Mouse (Mus musculus): Measurements from ENCODE around the gene Cntfr.
"Not testable (repeated sequence)": the region's sequence is repeated elsewhere in the genome, so short reads cannot be mapped to it uniquely, and the experiment has no call there.

Cntfr gene

GRCm38 (mm10) chr4:41708192-41708745, 11.4 kb upstream of the Cntfr start:
- DNase-seq, result peak; percentile 55 to 64

GRCm38 (mm10) chr4:41707011-41707535, 10.2 kb upstream of the Cntfr start:
- peak; percentile 70 to 78 for DNase-seq

GRCm38 (mm10) chr4:41705922-41706754, 9.2 kb upstream of the Cntfr start:
- no peak for DNase-seq

GRCm38 (mm10) chr4:41704651-41705050, 7.8 kb upstream of the Cntfr start:
- no peak for DNase-seq

GRCm38 (mm10) chr4:41702226-41702625, 5.3 kb upstream of the Cntfr start:
- DNase-seq, result not testable (repeated sequence)

GRCm38 (mm10) chr4:41700224-41700623, 3.3 kb upstream of the Cntfr start:
- not testable (repeated sequence) for DNase-seq

- DNase-seq, result not testable (repeated sequence)
Measured at GRCm38 (mm10) chr4:41699783-41700182, 2.9 kb upstream of the Cntfr start, which contains the start of gene Il11ra1. Gene Il11ra1, plus strand, starts transcription at chr4:41699989.

- DNase-seq, result not testable (repeated sequence)
Measured at GRCm38 (mm10) chr4:41698421-41699016, 1.6 kb upstream of the Cntfr start.

- not testable (repeated sequence) for DNase-seq
Measured at GRCm38 (mm10) chr4:41696452-41696851, 437 bp downstream of the Cntfr start.

GRCm38 (mm10) chr4:41695800-41696199, 1.1 kb downstream of the Cntfr start:
- DNase-seq, result not testable (repeated sequence)

- not testable (repeated sequence) for DNase-seq
Measured at GRCm38 (mm10) chr4:41693511-41693910, 3.4 kb downstream of the Cntfr start.

- not testable (repeated sequence) for DNase-seq
Measured at GRCm38 (mm10) chr4:41690014-41690413, 6.9 kb downstream of the Cntfr start.

- not testable (repeated sequence) for DNase-seq
Measured at GRCm38 (mm10) chr4:41688562-41688961, 8.3 kb downstream of the Cntfr start.

- not testable (repeated sequence) for DNase-seq
Measured at GRCm38 (mm10) chr4:41685882-41686492, 10.9 kb downstream of the Cntfr start.

- DNase-seq, result not testable (repeated sequence)
Measured at GRCm38 (mm10) chr4:41684931-41685453, 11.9 kb downstream of the Cntfr start.

- not testable (repeated sequence) for DNase-seq
Measured at GRCm38 (mm10) chr4:41684131-41684930, 12.6 kb downstream of the Cntfr start.

GRCm38 (mm10) chr4:41683303-41683702, 13.6 kb downstream of the Cntfr start:
- DNase-seq, result not testable (repeated sequence)

- DNase-seq, result no peak
Measured at GRCm38 (mm10) chr4:41682789-41683188, 14.1 kb downstream of the Cntfr start.

- DNase-seq, result no peak
Measured at GRCm38 (mm10) chr4:41681947-41682346, 14.9 kb downstream of the Cntfr start.

- no peak for DNase-seq
Measured at GRCm38 (mm10) chr4:41681176-41681575, 15.7 kb downstream of the Cntfr start.

- DNase-seq, result no peak
Measured at GRCm38 (mm10) chr4:41679291-41679690, 17.6 kb downstream of the Cntfr start.

- no peak for DNase-seq
Measured at GRCm38 (mm10) chr4:41678863-41679262, 18.0 kb downstream of the Cntfr start.
